Mouse (Mus musculus): ENCODE results near the gene Mlh1.

- TF ChIP-seq HCFC1 (IDR thresholded peaks at IDR 0.05; ENCODE audit: borderline replicate concordance, insufficient read depth, low read length) (no peak), MAFK (IDR thresholded peaks at IDR 0.05; ENCODE audit: insufficient read depth, low read depth, low read length) (no peak)
Measured at GRCm38 (mm10) chr9:111247682-111248246, 23.8 kb downstream of the Mlh1 start.
